Mouse (Mus musculus): ENCODE measurements around the gene Ccl25. TPM values are rescaled to one million over a fixed set of nuclear protein-coding genes. Genes with fewer than 3 reads are reported as not detected.

The Ccl25 gene
- polyA plus RNA-seq, 1 experiment from 2014 or later = 14.0 TPM

- H3K4me1 ChIP-seq (ENCODE audit: control insufficient read depth, insufficient read depth, low read length) = no peaks in the 10 kb centered on the region
- H3K9ac ChIP-seq (replicated peaks; ENCODE audit: low read length) = no peak overlapping the region
- H3K27ac ChIP-seq (replicated peaks; ENCODE audit: low read depth, low read length) = no peak overlapping the region
- ATAC-seq (replicated peaks; ENCODE audit: insufficient number of reproducible peaks, low FRiP score, low TSS enrichment, low read depth) (no peak), DNase-seq (ENCODE audit: low spot score) (peak; percentile 91)
- H3K36me3 ChIP-seq (replicated peaks; ENCODE audit: control insufficient read depth, insufficient read depth, low read depth, low read length) = no peaks in the 10 kb centered on the region; the same call in 1 of the 2 replicates
- WGBS = 33% methylated on average over 2 of the region's 2 CpGs
- H3K27me3 ChIP-seq (ENCODE audit: control insufficient read depth, insufficient read depth, low read length) = no peaks in the 10 kb centered on the region
- H3K4me3 ChIP-seq (ENCODE audit: low read depth, low read length) = no peak overlapping the region
- no peaks in the 10 kb centered on the region for H3K9me3 ChIP-seq (replicated peaks; ENCODE audit: control insufficient read depth, low read length)
- H3K4me2 ChIP-seq (ENCODE audit: low read depth, low read length) = no peak overlapping the region
Observed at GRCm38 (mm10) chr8:4322470-4322869, 2.5 kb upstream of the Ccl25 start.

- Histone ChIP-seq H3K4me3 (ENCODE audit: low read depth, low read length) (peak overlapping the region; percentile 94), H3K36me3 (replicated peaks; ENCODE audit: control insufficient read depth, insufficient read depth, low read depth, low read length) (peaks cover 2% of the 10 kb centered on the region), H3K4me1 (ENCODE audit: control insufficient read depth, insufficient read depth, low read length) (no peaks in the 10 kb centered on the region), H3K9me3 (replicated peaks; ENCODE audit: control insufficient read depth, low read length) (no peaks in the 10 kb centered on the region), H3K27me3 (ENCODE audit: control insufficient read depth, insufficient read depth, low read length) (no peaks in the 10 kb centered on the region), H3K27ac (replicated peaks; ENCODE audit: low read depth, low read length) (no peak overlapping the region), H3K4me2 (ENCODE audit: low read depth, low read length) (peak overlapping the region; percentile 46), H3K9ac (replicated peaks; ENCODE audit: low read length) (peak overlapping the region; percentile 95)
- 7% methylated on average over 6 of the region's 6 CpGs for WGBS
- no peak for ATAC-seq (replicated peaks; ENCODE audit: insufficient number of reproducible peaks, low FRiP score, low TSS enrichment, low read depth)
- DNase-seq (ENCODE audit: low spot score) = no peak
Observed at GRCm38 (mm10) chr8:4323917-4324316, 1.1 kb upstream of the Ccl25 start.

GRCm38 (mm10) chr8:4324525-4324924 is 485 bp upstream of the Ccl25 start:
- H3K27ac ChIP-seq (replicated peaks; ENCODE audit: low read depth, low read length) = peak overlapping the region; percentile 77
- peak overlapping the region; percentile 94 for H3K4me3 ChIP-seq (ENCODE audit: low read depth, low read length)
- H3K4me2 ChIP-seq (ENCODE audit: low read depth, low read length) = peak overlapping the region; percentile 46
- WGBS = under 1% methylated on average over 38 of the region's 42 CpGs
- DNase-seq (ENCODE audit: low spot score) (no peak), ATAC-seq (replicated peaks; ENCODE audit: insufficient number of reproducible peaks, low FRiP score, low TSS enrichment, low read depth) (peak; percentile 70)
- no peaks in the 10 kb centered on the region for H3K27me3 ChIP-seq (ENCODE audit: control insufficient read depth, insufficient read depth, low read length)
- no peaks in the 10 kb centered on the region for H3K4me1 ChIP-seq (ENCODE audit: control insufficient read depth, insufficient read depth, low read length)
- H3K9me3 ChIP-seq (replicated peaks; ENCODE audit: control insufficient read depth, low read length) = no peaks in the 10 kb centered on the region
- H3K9ac ChIP-seq (replicated peaks; ENCODE audit: low read length) = peak overlapping the region; percentile 95
- H3K36me3 ChIP-seq (replicated peaks; ENCODE audit: control insufficient read depth, insufficient read depth, low read depth, low read length) = peaks cover 2% of the 10 kb centered on the region; the same call in 1 of the 2 replicates

GRCm38 (mm10) chr8:4325751-4326036 is 684 bp downstream of the Ccl25 start:
- no peaks in the 10 kb centered on the region for H3K27me3 ChIP-seq (ENCODE audit: control insufficient read depth, insufficient read depth, low read length)
- no peak overlapping the region for H3K27ac ChIP-seq (replicated peaks; ENCODE audit: low read depth, low read length)
- DNase-seq (ENCODE audit: low spot score) (no peak), ATAC-seq (replicated peaks; ENCODE audit: insufficient number of reproducible peaks, low FRiP score, low TSS enrichment, low read depth) (no peak)
- H3K4me2 ChIP-seq (ENCODE audit: low read depth, low read length) = peak overlapping the region; percentile 52
- no peaks in the 10 kb centered on the region for H3K4me1 ChIP-seq (ENCODE audit: control insufficient read depth, insufficient read depth, low read length)
- peak overlapping the region; percentile 94 for H3K4me3 ChIP-seq (ENCODE audit: low read depth, low read length)
- WGBS = 51% methylated on average over 7 of the region's 7 CpGs
- no peaks in the 10 kb centered on the region for H3K9me3 ChIP-seq (replicated peaks; ENCODE audit: control insufficient read depth, low read length)
- H3K36me3 ChIP-seq (replicated peaks; ENCODE audit: control insufficient read depth, insufficient read depth, low read depth, low read length) = peaks cover 2% of the 10 kb centered on the region; the same call in 1 of the 2 replicates
- H3K9ac ChIP-seq (replicated peaks; ENCODE audit: low read length) = peak overlapping the region; percentile 95

- ATAC-seq (replicated peaks; ENCODE audit: insufficient number of reproducible peaks, low FRiP score, low TSS enrichment, low read depth) (no peak), DNase-seq (ENCODE audit: low spot score) (no peak)
- peaks cover 2% of the 10 kb centered on the region; the same call in 1 of the 2 replicates for H3K36me3 ChIP-seq (replicated peaks; ENCODE audit: control insufficient read depth, insufficient read depth, low read depth, low read length)
- H3K27me3 ChIP-seq (ENCODE audit: control insufficient read depth, insufficient read depth, low read length) = no peaks in the 10 kb centered on the region
- H3K4me1 ChIP-seq (ENCODE audit: control insufficient read depth, insufficient read depth, low read length) = no peaks in the 10 kb centered on the region
- H3K27ac ChIP-seq (replicated peaks; ENCODE audit: low read depth, low read length) = no peak overlapping the region
- H3K9ac ChIP-seq (replicated peaks; ENCODE audit: low read length) = no peak overlapping the region
- WGBS = 95% methylated on average over 5 of the region's 5 CpGs
- no peak overlapping the region for H3K4me2 ChIP-seq (ENCODE audit: low read depth, low read length)
- no peaks in the 10 kb centered on the region for H3K9me3 ChIP-seq (replicated peaks; ENCODE audit: control insufficient read depth, low read length)
- no peak overlapping the region for H3K4me3 ChIP-seq (ENCODE audit: low read depth, low read length)
Observed at GRCm38 (mm10) chr8:4329000-4329399, 4.0 kb downstream of the Ccl25 start.

GRCm38 (mm10) chr8:4333966-4334365 is 9.0 kb downstream of the Ccl25 start:
- no peaks in the 10 kb centered on the region for H3K27me3 ChIP-seq (ENCODE audit: control insufficient read depth, insufficient read depth, low read length)
- H3K36me3 ChIP-seq (replicated peaks; ENCODE audit: control insufficient read depth, insufficient read depth, low read depth, low read length) = peaks cover 2% of the 10 kb centered on the region; the same call in 1 of the 2 replicates
- 92% methylated on average over 1 of the region's 1 CpGs for WGBS

GRCm38 (mm10) chr8:4335678-4336077 is 10.7 kb downstream of the Ccl25 start:
- Histone ChIP-seq H3K4me2 (ENCODE audit: low read depth, low read length) (no peak overlapping the region), H3K9ac (replicated peaks; ENCODE audit: low read length) (no peak overlapping the region), H3K36me3 (replicated peaks; ENCODE audit: control insufficient read depth, insufficient read depth, low read depth, low read length) (peaks cover 2% of the 10 kb centered on the region; the same call in 1 of the 2 replicates), H3K4me1 (ENCODE audit: control insufficient read depth, insufficient read depth, low read length) (no peaks in the 10 kb centered on the region), H3K27ac (replicated peaks; ENCODE audit: low read depth, low read length) (no peak overlapping the region), H3K9me3 (replicated peaks; ENCODE audit: control insufficient read depth, low read length) (no peaks in the 10 kb centered on the region), H3K27me3 (ENCODE audit: control insufficient read depth, insufficient read depth, low read length) (no peaks in the 10 kb centered on the region), H3K4me3 (ENCODE audit: low read depth, low read length) (no peak overlapping the region)
- ATAC-seq (replicated peaks; ENCODE audit: insufficient number of reproducible peaks, low FRiP score, low TSS enrichment, low read depth) (no peak), DNase-seq (ENCODE audit: low spot score) (no peak)
- WGBS = 89% methylated on average over 2 of the region's 2 CpGs

More at GRCm38 (mm10) chr8:4333966-4334365, 9.0 kb downstream of the Ccl25 start:
- Histone ChIP-seq H3K4me1 (ENCODE audit: control insufficient read depth, insufficient read depth, low read length) (no peaks in the 10 kb centered on the region), H3K4me2 (ENCODE audit: low read depth, low read length) (no peak overlapping the region), H3K9me3 (replicated peaks; ENCODE audit: control insufficient read depth, low read length) (no peaks in the 10 kb centered on the region), H3K27ac (replicated peaks; ENCODE audit: low read depth, low read length) (no peak overlapping the region), H3K4me3 (ENCODE audit: low read depth, low read length) (no peak overlapping the region), H3K9ac (replicated peaks; ENCODE audit: low read length) (no peak overlapping the region)
- ATAC-seq (replicated peaks; ENCODE audit: insufficient number of reproducible peaks, low FRiP score, low TSS enrichment, low read depth) (no peak), DNase-seq (ENCODE audit: low spot score) (no peak)

- H3K4me3 ChIP-seq (ENCODE audit: low read depth, low read length) = no peak overlapping the region
- ATAC-seq (replicated peaks; ENCODE audit: insufficient number of reproducible peaks, low FRiP score, low TSS enrichment, low read depth) = no peak
- H3K9me3 ChIP-seq (replicated peaks; ENCODE audit: control insufficient read depth, low read length) = no peaks in the 10 kb centered on the region
- H3K9ac ChIP-seq (replicated peaks; ENCODE audit: low read length) = no peak overlapping the region
- peaks cover 2% of the 10 kb centered on the region; the same call in 1 of the 2 replicates for H3K36me3 ChIP-seq (replicated peaks; ENCODE audit: control insufficient read depth, insufficient read depth, low read depth, low read length)
- no peak overlapping the region for H3K4me2 ChIP-seq (ENCODE audit: low read depth, low read length)
- H3K27ac ChIP-seq (replicated peaks; ENCODE audit: low read depth, low read length) = no peak overlapping the region
- no peaks in the 10 kb centered on the region for H3K4me1 ChIP-seq (ENCODE audit: control insufficient read depth, insufficient read depth, low read length)
- WGBS = 50% methylated on average over 3 of the region's 3 CpGs
- no peaks in the 10 kb centered on the region for H3K27me3 ChIP-seq (ENCODE audit: control insufficient read depth, insufficient read depth, low read length)
- peak; percentile 37 for DNase-seq (ENCODE audit: low spot score)
Observed at GRCm38 (mm10) chr8:4340207-4340606, 15.2 kb downstream of the Ccl25 start.
